Mouse (Mus musculus) ovary, adult 10 weeks (tissue): ENCODE data around the gene Zfp583. TPM values are rescaled to one million over a fixed set of nuclear protein-coding genes. Genes with fewer than 3 reads are reported as not detected.

ENCODE experiments used
- polyA plus RNA-seq: library from polyadenylated mRNA; stranded (reverse); fragments of 350-450 nt; fragmentation: Illumina TruSeq; extraction: RNeasy Lipid Tissue Mini Kit (QIAGEN cat#74804); gene quantifications from one replicate; pipeline ENCODE4 v1.2.3, GENCODE M21; 2014

Gene Zfp583
- 18.5 TPM for polyA plus RNA-seq

GRCm38 (mm10) chr7:6331233-6331956 is at the start of gene Zfp583:
TSS of gene Zfp583 (minus strand) at chr7:6331285.

GRCm38 (mm10) chr7:6363047-6363488 is 32.0 kb upstream of the Zfp583 start, which contains the start of gene Zfp78:
TSS of gene Zfp78 (plus strand) at chr7:6363280.

GRCm38 (mm10) chr7:6343501-6344071 is 12.5 kb upstream of the Zfp583 start, which contains the start of gene Gm3854:
TSS of gene Gm3854 (plus strand) at chr7:6343759.

DNA sequence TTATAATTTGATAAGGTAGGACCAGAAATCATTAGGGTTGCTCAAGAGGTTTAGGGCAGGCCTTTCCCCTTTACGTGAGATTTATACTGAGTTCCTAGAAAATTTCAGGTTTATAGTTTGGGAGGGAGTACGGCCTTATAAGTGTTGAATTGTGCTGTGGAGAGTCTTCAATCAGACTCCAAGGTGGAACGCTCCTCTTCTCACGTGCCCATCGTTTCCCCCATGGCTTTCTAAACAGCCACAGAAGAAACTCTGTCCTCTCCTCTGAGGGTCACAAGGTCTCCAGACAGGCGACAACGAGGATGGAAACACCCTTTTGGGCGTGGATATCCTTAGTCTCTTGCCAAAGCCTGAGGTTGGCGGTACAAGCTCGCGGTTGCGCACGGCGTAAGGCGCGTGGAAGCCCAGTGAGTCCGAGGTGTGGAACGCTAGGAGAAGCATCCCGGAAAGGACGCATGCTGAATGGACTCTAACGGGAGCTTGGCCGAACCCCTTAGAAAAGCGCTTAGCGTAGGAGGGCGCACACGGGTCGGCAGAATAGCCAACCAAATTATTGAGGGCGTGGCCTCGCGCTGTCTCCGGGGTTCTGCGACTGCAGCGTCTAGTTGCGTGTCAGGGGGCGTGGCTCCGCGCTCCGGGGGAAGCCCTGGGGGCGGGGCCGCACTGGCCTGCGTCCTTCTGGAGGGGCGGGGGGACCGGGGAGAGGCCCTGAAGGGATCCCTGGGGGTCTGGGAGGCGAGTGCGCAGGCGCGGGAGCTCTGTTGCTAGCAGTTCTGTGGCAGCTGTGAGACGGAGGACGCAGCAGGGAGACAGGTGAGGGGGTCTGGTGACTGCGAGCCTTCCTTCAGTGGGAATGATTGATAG is 45.0 kb downstream of the Zfp583 start, which contains the start of gene Zfp667:
Gene Zfp667, plus strand, starts transcription at position 738 of the 864 bp plus-strand sequence.

Other genes starting within 250 kb of the Zfp583 start
- gene Zfp787, start 175.3 kb downstream of the Zfp583 start, polyA plus RNA-seq = 7.2 TPM
- gene Zfp444, start 159.1 kb downstream of the Zfp583 start, polyA plus RNA-seq = 7.1 TPM
- not detected for gene Galp, start 134.2 kb downstream of the Zfp583 start, polyA plus RNA-seq
- not detected for gene Zscan5b, start 109.0 kb downstream of the Zfp583 start, polyA plus RNA-seq
- 0.54 TPM for gene Epp13, start 78.6 kb downstream of the Zfp583 start, polyA plus RNA-seq
- gene Zfp667, start 44.7 kb downstream of the Zfp583 start, polyA plus RNA-seq = 19.4 TPM
- gene Gm3854, start 12.5 kb upstream of the Zfp583 start, polyA plus RNA-seq = 1.7 TPM
- gene Zfp78, start 32.0 kb upstream of the Zfp583 start, polyA plus RNA-seq = 7.6 TPM
- 10.3 TPM for gene Zfp28, start 52.0 kb upstream of the Zfp583 start, polyA plus RNA-seq
- gene Smim17, start 67.4 kb upstream of the Zfp583 start, polyA plus RNA-seq = not detected
- gene Gm20715, start 79.0 kb upstream of the Zfp583 start, polyA plus RNA-seq = not detected
- not detected for gene Olfr1344, start 107.4 kb upstream of the Zfp583 start, polyA plus RNA-seq
- not detected for gene Olfr1336, start 124.9 kb upstream of the Zfp583 start, polyA plus RNA-seq
- gene Olfr1346, start 135.8 kb upstream of the Zfp583 start, polyA plus RNA-seq = not detected
- gene Olfr5, start 155.7 kb upstream of the Zfp583 start, polyA plus RNA-seq = not detected
- not detected for gene Olfr1347, start 168.5 kb upstream of the Zfp583 start, polyA plus RNA-seq
- not detected for gene Olfr1348, start 177.5 kb upstream of the Zfp583 start, polyA plus RNA-seq
- gene Olfr1349, start 191.7 kb upstream of the Zfp583 start, polyA plus RNA-seq = not detected
- not detected for gene Olfr1350, start 233.6 kb upstream of the Zfp583 start, polyA plus RNA-seq